27 mouse cellular contexts compared by ENCODE assay signal in genomic region chr8:94569419-94569818, GRCm38 (mm10). TPM values are rescaled to one million over a fixed set of nuclear protein-coding genes. Genes with fewer than 3 reads are reported as not detected.
DNase-seq lines count a peak whose midpoint lies in the region; ATAC-seq and TF ChIP-seq lines count a peak whose summit lies in the region.
"Had no signal": no experiment of that assay in that cellular context is flagged by ENCODE, and none has a peak within 500 bp of the region (broad histone marks: within the 10 kb centered on the region; RNA-seq: fewer than 3 reads in every experiment).

No protein-coding gene starts in this region.

- no peaks in the 10 kb centered on the region for H3K79me2 ChIP-seq in myocyte (ENCODE audit: control insufficient read depth, insufficient read depth)

- WGBS in forebrain, embryonic 10.5 days = 71% methylated on average over 1 of the region's 1 CpGs
- 70% methylated on average over 1 of the region's 1 CpGs for WGBS in forebrain, embryonic 11.5 days
- WGBS in forebrain, embryonic 15.5 days = 59% methylated on average over 1 of the region's 1 CpGs
- WGBS in forebrain, embryonic 14.5 days = 79% methylated on average over 1 of the region's 1 CpGs
- WGBS in midbrain, embryonic 14.5 days = 36% methylated on average over 1 of the region's 1 CpGs
- WGBS in midbrain, postnatal 0 days = 60% methylated on average over 1 of the region's 1 CpGs

- no peaks in the 10 kb centered on the region for H3K27me3 ChIP-seq in forebrain, embryonic 10.5 days (ENCODE audit: poor library complexity, severe bottlenecking)
- H3K27me3 ChIP-seq in forebrain, embryonic 11.5 days (ENCODE audit: control insufficient read depth, insufficient read depth, low read length) = no peaks in the 10 kb centered on the region
- H3K27me3 ChIP-seq in forebrain, embryonic 15.5 days = no peaks in the 10 kb centered on the region
- H3K27me3 ChIP-seq in forebrain, embryonic 14.5 days (replicated peaks; ENCODE audit: control insufficient read depth, insufficient read depth, low read length) = no peaks in the 10 kb centered on the region
- no peaks in the 10 kb centered on the region for H3K27me3 ChIP-seq in midbrain, embryonic 14.5 days (ENCODE audit: control insufficient read depth, insufficient read depth, low read length)
- no peaks in the 10 kb centered on the region for H3K27me3 ChIP-seq in midbrain, postnatal 0 days (ENCODE audit: insufficient read depth, low read length)
- H3K27me3 ChIP-seq in myocyte (ENCODE audit: control insufficient read depth, insufficient read depth, insufficient read length) = no peaks in the 10 kb centered on the region
- H3K27me3 ChIP-seq: embryonic facial prominence, embryonic 12.5 days; embryonic facial prominence, embryonic 15.5 days; heart, embryonic 12.5 days; heart, embryonic 15.5 days; intestine, embryonic 15.5 days had no signal

- H3K9me3 ChIP-seq in forebrain, embryonic 10.5 days = no peaks in the 10 kb centered on the region
- no peaks in the 10 kb centered on the region for H3K9me3 ChIP-seq in forebrain, embryonic 11.5 days (ENCODE audit: control insufficient read depth, low read length)
- no peaks in the 10 kb centered on the region for H3K9me3 ChIP-seq in forebrain, embryonic 15.5 days
- H3K9me3 ChIP-seq in forebrain, embryonic 14.5 days (replicated peaks; ENCODE audit: control insufficient read depth, low read length) = no peaks in the 10 kb centered on the region
- H3K9me3 ChIP-seq in midbrain, embryonic 14.5 days (ENCODE audit: control insufficient read depth, low read length) = no peaks in the 10 kb centered on the region
- H3K9me3 ChIP-seq in midbrain, postnatal 0 days (ENCODE audit: low read length) = no peaks in the 10 kb centered on the region
- H3K9me3 ChIP-seq: embryonic facial prominence, embryonic 12.5 days; embryonic facial prominence, embryonic 15.5 days; heart, embryonic 12.5 days; heart, embryonic 15.5 days; hindbrain, embryonic 10.5 days; hindbrain, embryonic 13.5 days; intestine, embryonic 15.5 days had no signal

- 0 out of 2 replicates have a peak overlapping the region, but pooled peaks have one; percentile 2 for H3K27ac ChIP-seq in forebrain, embryonic 10.5 days
- H3K27ac ChIP-seq in forebrain, embryonic 11.5 days (ENCODE audit: low read depth, low read length) = no peak overlapping the region
- H3K27ac ChIP-seq in forebrain, embryonic 15.5 days (replicated peaks) = 0 out of 2 replicates have a peak overlapping the region, but pooled peaks have one; percentile 21
- no peak overlapping the region for H3K27ac ChIP-seq in forebrain, embryonic 14.5 days (ENCODE audit: low read depth, low read length)
- H3K27ac ChIP-seq in midbrain, embryonic 14.5 days (replicated peaks; ENCODE audit: low read depth, low read length) = peak overlapping the region; percentile 20; the same call in 1 of the 2 replicates
- H3K27ac ChIP-seq in midbrain, postnatal 0 days (ENCODE audit: low read depth, low read length) = no peak overlapping the region
- H3K27ac ChIP-seq: embryonic facial prominence, embryonic 12.5 days; embryonic facial prominence, embryonic 15.5 days; heart, embryonic 15.5 days; hindbrain, embryonic 10.5 days; hindbrain, embryonic 13.5 days; intestine, embryonic 15.5 days had no signal

- no peak overlapping the region for H3K9ac ChIP-seq in forebrain, embryonic 11.5 days (ENCODE audit: low read length)
- H3K9ac ChIP-seq in forebrain, embryonic 15.5 days (replicated peaks) = no peak overlapping the region
- H3K9ac ChIP-seq in forebrain, embryonic 14.5 days (ENCODE audit: low read length) = no peak overlapping the region
- H3K9ac ChIP-seq in midbrain, embryonic 14.5 days (replicated peaks; ENCODE audit: low read length) = no peak overlapping the region
- H3K9ac ChIP-seq in midbrain, postnatal 0 days (replicated peaks; ENCODE audit: low read length, poor library complexity, severe bottlenecking) = no peak overlapping the region
- H3K9ac ChIP-seq: embryonic facial prominence, embryonic 12.5 days; embryonic facial prominence, embryonic 15.5 days; heart, embryonic 12.5 days; heart, embryonic 15.5 days; hindbrain, embryonic 13.5 days; intestine, embryonic 15.5 days had no signal

- no peak for DNase-seq in forebrain, embryonic 10.5 days (ENCODE audit: extremely low spot score, low spot score)
- no peak for DNase-seq in forebrain, embryonic 11.5 days (ENCODE audit: low spot score)
- DNase-seq in forebrain, embryonic 14.5 days (ENCODE audit: low spot score) = no peak
- no peak for DNase-seq in midbrain, embryonic 14.5 days
- no peak for DNase-seq in midbrain, postnatal 0 days (ENCODE audit: low spot score)
- no peak for DNase-seq in spleen, postnatal 14 days (ENCODE audit: low spot score in 2 of 2)
- DNase-seq: adrenal gland, adult 2 months; adrenal gland, postnatal 14 days; B cell, adult 2 months; cerebellum, adult 11 months; cerebellum, adult 2 months; cerebellum, adult 9-11 months; cerebellum, postnatal 25 days; gastrocnemius, postnatal 25 days; heart, adult 18-20 months; heart, postnatal 10 days; heart, postnatal 36 days had no signal

- no peak for TF ChIP-seq CTCF in midbrain, postnatal 0 days (IDR thresholded peaks at IDR 0.05)

- no peak for TF ChIP-seq POLR2A in myocyte (IDR thresholded peaks at IDR 0.05; ENCODE audit: insufficient read length, low read depth)

- H3ac ChIP-seq in myocyte (ENCODE audit: control insufficient read depth, insufficient read length) = no peak overlapping the region

- ATAC-seq in forebrain, embryonic 11.5 days (replicated peaks; ENCODE audit: low FRiP score) = no peak
- no peak for ATAC-seq in forebrain, embryonic 15.5 days (replicated peaks)
- ATAC-seq in forebrain, embryonic 14.5 days = no peak
- ATAC-seq in midbrain, embryonic 14.5 days (ENCODE audit: low FRiP score, low TSS enrichment) = no peak
- ATAC-seq in midbrain, postnatal 0 days (ENCODE audit: low FRiP score) = no peak
- ATAC-seq: hindbrain, embryonic 16.5 days; intestine, embryonic 15.5 days had no signal

- peaks cover 44% of the 10 kb centered on the region for H3K4me1 ChIP-seq in forebrain, embryonic 10.5 days
- H3K4me1 ChIP-seq in forebrain, embryonic 11.5 days (replicated peaks; ENCODE audit: control insufficient read depth, insufficient read depth, low read length) = peaks cover 13% of the 10 kb centered on the region
- peaks cover 40% of the 10 kb centered on the region for H3K4me1 ChIP-seq in forebrain, embryonic 15.5 days
- peaks cover 22% of the 10 kb centered on the region for H3K4me1 ChIP-seq in forebrain, embryonic 14.5 days (ENCODE audit: control insufficient read depth, insufficient read depth, low read length)
- H3K4me1 ChIP-seq in midbrain, embryonic 14.5 days (ENCODE audit: control insufficient read depth, insufficient read depth, low read length) = peaks cover 33% of the 10 kb centered on the region
- H3K4me1 ChIP-seq in midbrain, postnatal 0 days (ENCODE audit: insufficient read depth, low read length) = peaks cover 16% of the 10 kb centered on the region
- H3K4me1 ChIP-seq: embryonic facial prominence, embryonic 15.5 days; heart, embryonic 12.5 days; heart, embryonic 15.5 days; intestine, embryonic 15.5 days had no signal

- no peak overlapping the region for H3K4me3 ChIP-seq in forebrain, embryonic 10.5 days
- H3K4me3 ChIP-seq in forebrain, embryonic 11.5 days (ENCODE audit: low read depth, low read length) = no peak overlapping the region
- H3K4me3 ChIP-seq in forebrain, embryonic 15.5 days = no peak overlapping the region
- H3K4me3 ChIP-seq in forebrain, embryonic 14.5 days (ENCODE audit: low read depth, low read length) = no peak overlapping the region
- H3K4me3 ChIP-seq in midbrain, embryonic 14.5 days (replicated peaks; ENCODE audit: low read depth, low read length) = no peak overlapping the region
- H3K4me3 ChIP-seq in midbrain, postnatal 0 days (ENCODE audit: low read depth, low read length) = no peak overlapping the region
- H3K4me3 ChIP-seq in myocyte = no peak overlapping the region
- H3K4me3 ChIP-seq: embryonic facial prominence, embryonic 12.5 days; embryonic facial prominence, embryonic 15.5 days; heart, embryonic 12.5 days; heart, embryonic 15.5 days; hindbrain, embryonic 10.5 days; hindbrain, embryonic 13.5 days; intestine, embryonic 15.5 days had no signal

- no peak overlapping the region for H3K4me2 ChIP-seq in forebrain, embryonic 11.5 days (ENCODE audit: low read depth, low read length, severe bottlenecking)
- no peak overlapping the region for H3K4me2 ChIP-seq in forebrain, embryonic 15.5 days (replicated peaks)
- H3K4me2 ChIP-seq in forebrain, embryonic 14.5 days (ENCODE audit: low read length) = no peak overlapping the region
- H3K4me2 ChIP-seq in midbrain, embryonic 14.5 days (ENCODE audit: low read length) = no peak overlapping the region
- H3K4me2 ChIP-seq in midbrain, postnatal 0 days (ENCODE audit: low read depth, low read length, poor library complexity, severe bottlenecking) = no peak overlapping the region
- H3K4me2 ChIP-seq in myocyte (ENCODE audit: low read depth) = no peak overlapping the region
- H3K4me2 ChIP-seq: embryonic facial prominence, embryonic 12.5 days; embryonic facial prominence, embryonic 15.5 days; heart, embryonic 12.5 days; heart, embryonic 15.5 days; hindbrain, embryonic 13.5 days; intestine, embryonic 15.5 days had no signal

- H3K36me3 ChIP-seq in forebrain, embryonic 10.5 days (replicated peaks) = peaks cover 30% of the 10 kb centered on the region
- no peaks in the 10 kb centered on the region; the same call in 1 of the 2 replicates for H3K36me3 ChIP-seq in forebrain, embryonic 11.5 days (ENCODE audit: control insufficient read depth, insufficient read depth, low read length)
- H3K36me3 ChIP-seq in forebrain, embryonic 15.5 days = no peaks in the 10 kb centered on the region; the same call in 1 of the 2 replicates
- peaks cover 29% of the 10 kb centered on the region for H3K36me3 ChIP-seq in forebrain, embryonic 14.5 days (ENCODE audit: control insufficient read depth, insufficient read depth, low read length)
- peaks cover 18% of the 10 kb centered on the region for H3K36me3 ChIP-seq in midbrain, embryonic 14.5 days (ENCODE audit: control insufficient read depth, insufficient read depth, low read length)
- peaks cover 12% of the 10 kb centered on the region; the same call in 1 of the 2 replicates for H3K36me3 ChIP-seq in midbrain, postnatal 0 days (ENCODE audit: insufficient read depth, low read length)
- H3K36me3 ChIP-seq in myocyte (ENCODE audit: control insufficient read depth, insufficient read depth) = peaks cover 2% of the 10 kb centered on the region

RNA-seq across cellular contexts. Expression of gene Rspry1, which starts 32.3 kb away (rescaled TPM):
- 48.3 and 48.9 TPM in 2 replicates for polyA plus RNA-seq in forebrain, embryonic 10.5 days (2016; fragmentation: Nextera tagmentation; extraction: Ambion mirVana)
- 53.4 and 55.2 TPM in 2 replicates for polyA plus RNA-seq in forebrain, embryonic 11.5 days (2014; fragmentation: Nextera tagmentation; extraction: Ambion mirVana)
- 50.1 and 52.0 TPM in 2 replicates for polyA plus RNA-seq in forebrain, embryonic 15.5 days (2015; fragmentation: Nextera tagmentation; extraction: Ambion mirVana)
- polyA plus RNA-seq in forebrain, embryonic 14.5 days (2014; fragmentation: Nextera tagmentation; extraction: Ambion mirVana) = 46.4 and 47.6 TPM in 2 replicates
- polyA plus RNA-seq in midbrain, embryonic 14.5 days (2014; fragmentation: Nextera tagmentation; extraction: Ambion mirVana) = 46.1 and 54.4 TPM in 2 replicates
- total RNA-seq in midbrain, postnatal 0 days (2014; rRNA removed) = 42.7 and 53.2 TPM in 2 replicates
- 35.5 and 35.9 TPM in 2 replicates for polyA plus RNA-seq in midbrain, postnatal 0 days (2015; fragmentation: Nextera tagmentation; extraction: Ambion mirVana)
- polyA plus RNA-seq in myocyte (2012; fragmentation: generic; extraction: Trizol) = 7.4 TPM

RNA-seq across cellular contexts. Expression of gene Fam192a, which starts 32.4 kb away (rescaled TPM):
- polyA plus RNA-seq in forebrain, embryonic 10.5 days (2016; fragmentation: Nextera tagmentation; extraction: Ambion mirVana) = 90.1 and 90.5 TPM in 2 replicates
- 102 and 108 TPM in 2 replicates for polyA plus RNA-seq in forebrain, embryonic 11.5 days (2014; fragmentation: Nextera tagmentation; extraction: Ambion mirVana)
- polyA plus RNA-seq in forebrain, embryonic 15.5 days (2015; fragmentation: Nextera tagmentation; extraction: Ambion mirVana) = 97.5 and 103 TPM in 2 replicates
- 96.2 and 108 TPM in 2 replicates for polyA plus RNA-seq in forebrain, embryonic 14.5 days (2014; fragmentation: Nextera tagmentation; extraction: Ambion mirVana)
- 71.9 and 91.9 TPM in 2 replicates for polyA plus RNA-seq in midbrain, embryonic 14.5 days (2014; fragmentation: Nextera tagmentation; extraction: Ambion mirVana)
- 29.2 and 36.3 TPM in 2 replicates for total RNA-seq in midbrain, postnatal 0 days (2014; rRNA removed)
- 59.6 and 62.2 TPM in 2 replicates for polyA plus RNA-seq in midbrain, postnatal 0 days (2015; fragmentation: Nextera tagmentation; extraction: Ambion mirVana)
- 24.2 TPM for polyA plus RNA-seq in myocyte (2012; fragmentation: generic; extraction: Trizol)

RNA-seq across cellular contexts. Expression of gene Cpne2, which starts 36.6 kb away (rescaled TPM):
- polyA plus RNA-seq in forebrain, embryonic 10.5 days (2016; fragmentation: Nextera tagmentation; extraction: Ambion mirVana) = 16.2 and 16.3 TPM in 2 replicates
- 19.9 and 23.1 TPM in 2 replicates for polyA plus RNA-seq in forebrain, embryonic 11.5 days (2014; fragmentation: Nextera tagmentation; extraction: Ambion mirVana)
- 22.4 and 24.8 TPM in 2 replicates for polyA plus RNA-seq in forebrain, embryonic 15.5 days (2015; fragmentation: Nextera tagmentation; extraction: Ambion mirVana)
- 18.0 and 26.0 TPM in 2 replicates for polyA plus RNA-seq in forebrain, embryonic 14.5 days (2014; fragmentation: Nextera tagmentation; extraction: Ambion mirVana)
- 11.5 and 14.1 TPM in 2 replicates for polyA plus RNA-seq in midbrain, embryonic 14.5 days (2014; fragmentation: Nextera tagmentation; extraction: Ambion mirVana)
- total RNA-seq in midbrain, postnatal 0 days (2014; rRNA removed) = 42.4 and 46.3 TPM in 2 replicates
- polyA plus RNA-seq in midbrain, postnatal 0 days (2015; fragmentation: Nextera tagmentation; extraction: Ambion mirVana) = 34.3 and 43.3 TPM in 2 replicates
- polyA plus RNA-seq in myocyte (2012; fragmentation: generic; extraction: Trizol) = 20.4 TPM

Comparison
In these comparisons a context has a peak if more than half of its experiments do, and no peak if none do; other contexts are left out.
1. H3K27ac ChIP-seq: peak in forebrain, embryonic 10.5 days (single experiment), forebrain, embryonic 15.5 days (single experiment) and midbrain, embryonic 14.5 days (single experiment); none in forebrain, embryonic 11.5 days (single experiment), forebrain, embryonic 14.5 days (single experiment) and midbrain, postnatal 0 days (single experiment).